ENCODE assay signal across 8 mouse cellular contexts in genomic region chr4:132178630-132179059, GRCm38 (mm10). TPM values are rescaled to one million over a fixed set of nuclear protein-coding genes. Genes with fewer than 3 reads are reported as not detected.
DNase-seq lines count a peak whose midpoint lies in the region; ATAC-seq lines count a peak whose summit lies in the region.

No protein-coding gene starts in this region.

- intact Hi-C loops in heart, postnatal 14 days (cut with DNase I): loop anchor here (1.0 to 5.0 kb wide), 2 partner anchors 89 to 201 kb away; no protein-coding TSS in a partner anchor

- DNase-seq in CD8-positive naive resting alpha-beta T cell, adult 2 months (ENCODE audit: low read depth in 2 of 2, low spot score in 2 of 2): peak; percentile 50 to 66
- peak; percentile 53 for DNase-seq in embryo, embryonic 11.5 days (ENCODE audit: low read depth, low spot score)
- peak; percentile 53 to 80 for DNase-seq in heart, postnatal 14 days
- peak; percentile 54 to 77 for DNase-seq in kidney, postnatal 36 days
- DNase-seq in lung, postnatal 10 days: peak; percentile 78
- DNase-seq in retina, postnatal 1 day: peak; percentile 85
- DNase-seq in ovary, postnatal 10 days (ENCODE audit: low spot score): no peak

- ATAC-seq in activated CD4-positive, CD25-positive, alpha-beta regulatory T cell, adult 4 months: peak; percentile 14

RNA-seq across cellular contexts. Expression of gene Ythdf2, which starts 33.5 kb away (rescaled TPM):
- polyA plus RNA-seq in activated CD4-positive, CD25-positive, alpha-beta regulatory T cell, adult 4 months (2017; shearing (Covaris generic)): 100 to 1,000 TPM in 1 of 2 experiments, 10 to 100 TPM in 1; 91.1 to 128 TPM
- 10 to 100 TPM; 30.6 to 34.6 TPM for total RNA-seq in heart, postnatal 14 days (2021)

RNA-seq across cellular contexts. Expression of gene Oprd1, which starts 34.4 kb away (rescaled TPM):
- not detected for polyA plus RNA-seq in activated CD4-positive, CD25-positive, alpha-beta regulatory T cell, adult 4 months (2017; shearing (Covaris generic))
- total RNA-seq in heart, postnatal 14 days (2021): under 1 TPM; 0.19 to 0.20 TPM
